Mouse (Mus musculus): ENCODE measurements around the gene Ptafr.

DNA sequence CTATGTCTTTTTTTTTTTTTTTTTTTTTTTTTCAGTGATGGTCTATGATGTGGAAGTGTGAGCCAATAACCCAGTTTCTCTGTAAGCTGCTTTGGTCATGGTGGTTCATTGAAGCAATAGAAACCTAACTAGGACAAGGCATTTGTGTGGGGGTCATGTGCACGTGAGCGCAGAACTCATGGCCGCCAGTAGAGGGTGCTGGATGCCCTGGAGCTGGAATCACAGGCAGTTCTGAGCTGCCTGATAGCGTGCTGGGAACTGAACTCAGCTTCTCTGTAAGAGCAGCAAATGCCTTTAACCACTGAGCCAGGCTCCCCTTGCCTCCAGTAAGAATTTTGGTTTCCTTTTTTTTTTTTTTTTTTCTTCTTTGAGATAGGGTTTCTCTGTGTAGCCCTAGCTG, 56.3 kb downstream of the Ptafr start:
- peak; percentile 31; the same call in 1 of the 2 replicates for TF ChIP-seq CTCF (IDR thresholded peaks at IDR 0.05; ENCODE audit: control insufficient read depth, insufficient read depth, low read length)
- no peak for TF ChIP-seq POLR2A (IDR thresholded peaks at IDR 0.05; ENCODE audit: borderline replicate concordance, control insufficient read depth, low read depth, low read length)
